Mouse (Mus musculus) liver, embryonic 14.5 days (tissue): ENCODE results near the gene Pfkfb4.

ENCODE experiments used
- CTCF ChIP-seq: IDR thresholded peaks from 2 replicates; pipeline ENCODE4 v1.5.1; 2016; ENCODE audit warnings: antibody characterized with exemption, low read depth, control low read depth
- EP300 ChIP-seq: IDR thresholded peaks from 2 replicates; pipeline ENCODE4 v1.6.1; 2016; ENCODE audit warnings: antibody characterized with exemption, low read depth

DNA sequence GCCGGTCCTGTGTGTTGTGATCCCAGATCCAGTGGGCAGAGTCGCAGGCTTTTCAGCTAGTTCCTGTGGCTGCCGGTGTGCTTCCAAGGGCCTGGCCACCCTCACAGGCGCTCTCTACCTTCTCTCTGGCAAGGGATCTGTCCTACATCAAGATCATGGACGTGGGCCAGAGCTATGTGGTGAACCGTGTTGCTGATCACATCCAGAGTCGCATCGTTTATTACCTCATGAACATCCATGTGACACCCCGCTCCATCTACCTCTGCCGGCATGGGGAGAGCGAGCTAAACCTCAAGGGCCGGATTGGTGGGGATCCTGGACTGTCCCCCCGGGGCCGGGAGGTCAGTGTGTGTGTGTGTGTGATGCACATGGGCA is 18.7 kb downstream of the Pfkfb4 start:
- TF ChIP-seq CTCF (no peak), EP300 (no peak)
